Mouse (Mus musculus) heart, embryonic 16.5 days (tissue): ENCODE data around the gene Tnnc2. TPM values are rescaled to one million over a fixed set of nuclear protein-coding genes. Genes with fewer than 3 reads are reported as not detected.
A peak's percentile ranks its signal among the peaks of the same experiment; 100 is the strongest.

Experiments used
- ATAC-seq: fragments of 200-750 bp; cut with Nextera tagmentation; replicated peaks from 2 replicates; pipeline ENCODE4 v1.8.0; 2017; ENCODE audit warnings: moderate number of reproducible peaks; ENCODE audit not compliant: insufficient read depth, low FRiP score; ENCODE audit errors: extremely low read depth
- H3K27ac ChIP-seq: fragments of 300-500 bp; sonication (generic); 2 replicates; pipeline ENCODE4 v1.5.1; 2014; ENCODE audit warnings: mild to moderate bottlenecking, low read length, control low read depth, moderate library complexity
- H3K27me3 ChIP-seq: fragments of 300-500 bp; sonication (generic); 2 replicates; pipeline ENCODE4 v1.6.1; 2014; ENCODE audit warnings: low read length, mixed read lengths; ENCODE audit not compliant: control insufficient read depth, insufficient read depth
- H3K36me3 ChIP-seq: fragments of 300-500 bp; sonication (generic); 2 replicates; pipeline ENCODE4 v1.6.1; 2014; ENCODE audit not compliant: control insufficient read depth, insufficient read depth
- H3K4me1 ChIP-seq: fragments of 300-500 bp; sonication (generic); 2 replicates; pipeline ENCODE4 v1.6.1; 2014; ENCODE audit warnings: low read length, mixed read lengths; ENCODE audit not compliant: control insufficient read depth, insufficient read depth
- H3K4me2 ChIP-seq: fragments of 300-500 bp; sonication (generic); 2 replicates; pipeline ENCODE4 v1.6.1; 2014; ENCODE audit warnings: low read depth, mild to moderate bottlenecking, control low read depth, low read length
- H3K4me3 ChIP-seq: fragments of 300-500 bp; sonication (generic); 2 replicates; pipeline ENCODE4 v1.5.1; 2014; ENCODE audit warnings: mild to moderate bottlenecking, control low read depth, low read length
- H3K9ac ChIP-seq: fragments of 300-500 bp; sonication (generic); 2 replicates; pipeline ENCODE4 v1.6.1; 2014; ENCODE audit warnings: low read length, control low read depth
- H3K9me3 ChIP-seq: fragments of 300-500 bp; sonication (generic); replicated peaks from 2 replicates; pipeline ENCODE4 v1.6.1; 2016; ENCODE audit warnings: low read length; ENCODE audit not compliant: control insufficient read depth
- WGBS: fragments of 180-500 bp; shearing (Covaris S2); extraction: QIAGEN DNeasy Blood & Tissue Kit; methylation state at CpG from one replicate; pipeline ENCODE4 v1.1.7; 2014; 5-methylcytosine and 5-hydroxymethylcytosine counted together
- polyA plus RNA-seq: library from polyadenylated mRNA; unstranded; fragments of >200 nt; fragmentation: Nextera tagmentation; extraction: Ambion mirVana; gene quantifications from 2 replicates; pipeline ENCODE4 v1.2.1, GENCODE M21; 2015

The Tnnc2 gene
- polyA plus RNA-seq, 1 experiment from 2014 or later = 28.8 TPM

- Histone ChIP-seq H3K36me3 (no peaks in the 10 kb centered on the region), H3K9ac (no peak overlapping the region), H3K27ac (no peak overlapping the region), H3K4me3 (no peak overlapping the region), H3K9me3 (no peaks in the 10 kb centered on the region), H3K27me3 (no peaks in the 10 kb centered on the region), H3K4me2 (no peak overlapping the region), H3K4me1 (peaks cover 7% of the 10 kb centered on the region)
- no peak for ATAC-seq
- 65% methylated on average over 5 of the region's 5 CpGs for WGBS
These were observed 37.9 kb upstream of the Tnnc2 start for GRCm38 (mm10) chr2:164817703-164818102.

DNA sequence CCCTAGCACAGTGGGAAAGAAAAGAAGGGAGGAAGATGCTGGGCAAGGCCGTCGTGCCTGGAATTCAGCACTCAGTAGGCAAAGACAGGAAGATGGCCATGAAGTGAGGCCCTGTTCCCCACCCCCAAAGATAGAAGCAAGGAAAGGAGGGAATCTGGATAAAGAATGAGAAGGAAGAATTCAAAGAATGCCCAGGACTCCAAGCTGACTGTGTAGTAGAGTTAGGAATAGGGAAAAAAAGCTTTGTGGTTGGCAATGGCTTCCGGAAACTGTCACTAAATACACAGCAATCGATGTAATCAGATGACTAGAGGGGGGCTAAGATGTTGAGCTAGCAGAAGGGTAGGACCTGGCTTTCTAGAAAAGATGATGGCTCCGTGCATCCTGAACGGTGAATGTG, 37.4 kb upstream of the Tnnc2 start:
- no peak overlapping the region for H3K27ac ChIP-seq
- H3K4me3 ChIP-seq = no peak overlapping the region
- H3K4me1 ChIP-seq = peaks cover 5% of the 10 kb centered on the region
- WGBS = 58% methylated on average over 6 of the region's 6 CpGs
- no peak overlapping the region for H3K9ac ChIP-seq
- no peaks in the 10 kb centered on the region for H3K27me3 ChIP-seq
- H3K36me3 ChIP-seq = no peaks in the 10 kb centered on the region
- H3K9me3 ChIP-seq = no peaks in the 10 kb centered on the region
- no peak for ATAC-seq
- H3K4me2 ChIP-seq = no peak overlapping the region

GRCm38 (mm10) chr2:164815821-164816220, 36.1 kb upstream of the Tnnc2 start:
- Histone ChIP-seq H3K27me3 (no peaks in the 10 kb centered on the region), H3K9me3 (no peaks in the 10 kb centered on the region), H3K4me1 (peaks cover 5% of the 10 kb centered on the region), H3K9ac (no peak overlapping the region), H3K27ac (no peak overlapping the region), H3K4me2 (no peak overlapping the region), H3K36me3 (no peaks in the 10 kb centered on the region), H3K4me3 (no peak overlapping the region)
- ATAC-seq = no peak
- 50% methylated on average over 8 of the region's 8 CpGs for WGBS

- Histone ChIP-seq H3K4me1 (peaks cover 5% of the 10 kb centered on the region), H3K36me3 (no peaks in the 10 kb centered on the region), H3K4me2 (no peak overlapping the region), H3K9ac (no peak overlapping the region), H3K9me3 (no peaks in the 10 kb centered on the region), H3K27me3 (no peaks in the 10 kb centered on the region), H3K4me3 (no peak overlapping the region), H3K27ac (no peak overlapping the region)
- 71% methylated on average over 5 of the region's 5 CpGs for WGBS
- no peak for ATAC-seq
These were observed 35.6 kb upstream of the Tnnc2 start for GRCm38 (mm10) chr2:164815348-164815747.

DNA sequence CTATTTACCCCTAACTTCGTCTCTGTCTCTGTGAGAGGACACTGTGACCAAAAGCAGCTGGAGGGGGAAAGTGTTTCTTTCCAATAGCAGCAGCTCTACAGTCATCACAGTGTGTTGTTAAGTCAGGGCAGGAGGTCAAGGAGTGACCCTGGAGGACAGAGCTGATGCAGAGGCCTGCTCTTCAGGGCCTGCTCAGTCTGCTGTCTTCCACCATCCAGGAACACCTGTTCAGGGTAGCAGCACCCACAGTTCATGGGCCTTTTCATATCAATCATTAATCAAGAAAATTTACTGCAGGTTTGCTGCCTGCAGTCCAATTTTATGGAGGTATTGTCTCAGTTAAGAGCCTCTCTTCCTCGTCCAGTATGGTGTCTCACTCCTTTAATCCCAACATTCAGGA, 33.8 kb upstream of the Tnnc2 start:
- Histone ChIP-seq H3K9ac (no peak overlapping the region), H3K9me3 (no peaks in the 10 kb centered on the region), H3K27me3 (no peaks in the 10 kb centered on the region), H3K4me2 (no peak overlapping the region), H3K4me3 (no peak overlapping the region), H3K36me3 (peaks cover 7% of the 10 kb centered on the region), H3K27ac (no peak overlapping the region), H3K4me1 (peaks cover 5% of the 10 kb centered on the region)
- WGBS = 77% methylated on average over 2 of the region's 2 CpGs
- no peak for ATAC-seq

GRCm38 (mm10) chr2:164806614-164807013, 26.8 kb upstream of the Tnnc2 start:
- Histone ChIP-seq H3K4me2 (no peak overlapping the region), H3K4me1 (peaks cover 13% of the 10 kb centered on the region), H3K9me3 (no peaks in the 10 kb centered on the region), H3K27ac (no peak overlapping the region), H3K27me3 (no peaks in the 10 kb centered on the region), H3K36me3 (peaks cover 8% of the 10 kb centered on the region), H3K4me3 (no peak overlapping the region), H3K9ac (no peak overlapping the region)
- ATAC-seq = no peak
- 66% methylated on average over 7 of the region's 7 CpGs for WGBS

DNA sequence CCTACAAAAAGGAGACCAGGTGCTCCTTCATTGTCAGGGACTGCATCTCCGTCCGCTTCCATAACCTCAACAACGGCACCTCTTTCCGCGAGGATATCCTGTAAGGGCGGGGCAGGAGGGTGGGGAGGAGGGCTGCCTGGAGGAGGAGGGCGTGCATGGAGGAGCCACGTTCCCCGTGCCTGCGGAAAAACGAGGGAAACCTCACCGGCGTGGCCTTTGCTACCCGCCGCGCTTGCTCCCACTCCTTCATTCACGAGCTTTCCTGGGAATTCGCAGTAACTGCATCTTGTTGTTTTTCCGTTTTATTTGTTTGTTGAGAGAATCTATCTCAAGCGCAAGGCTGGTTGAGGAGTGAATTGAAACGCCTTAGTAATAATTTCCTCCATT, 25.6 kb upstream of the Tnnc2 start:
- no peaks in the 10 kb centered on the region for H3K27me3 ChIP-seq
- peak overlapping the region; percentile 76 for H3K4me3 ChIP-seq
- peak; percentile 10; the same call in 1 of the 2 replicates for ATAC-seq
- H3K9ac ChIP-seq = peak overlapping the region; percentile 83
- peak overlapping the region; percentile 79 for H3K27ac ChIP-seq
- peak overlapping the region; percentile 96 for H3K4me2 ChIP-seq
- H3K36me3 ChIP-seq = peaks cover 8% of the 10 kb centered on the region
- WGBS = 2% methylated on average over 21 of the region's 21 CpGs
- no peaks in the 10 kb centered on the region for H3K9me3 ChIP-seq
- H3K4me1 ChIP-seq = peaks cover 13% of the 10 kb centered on the region

DNA sequence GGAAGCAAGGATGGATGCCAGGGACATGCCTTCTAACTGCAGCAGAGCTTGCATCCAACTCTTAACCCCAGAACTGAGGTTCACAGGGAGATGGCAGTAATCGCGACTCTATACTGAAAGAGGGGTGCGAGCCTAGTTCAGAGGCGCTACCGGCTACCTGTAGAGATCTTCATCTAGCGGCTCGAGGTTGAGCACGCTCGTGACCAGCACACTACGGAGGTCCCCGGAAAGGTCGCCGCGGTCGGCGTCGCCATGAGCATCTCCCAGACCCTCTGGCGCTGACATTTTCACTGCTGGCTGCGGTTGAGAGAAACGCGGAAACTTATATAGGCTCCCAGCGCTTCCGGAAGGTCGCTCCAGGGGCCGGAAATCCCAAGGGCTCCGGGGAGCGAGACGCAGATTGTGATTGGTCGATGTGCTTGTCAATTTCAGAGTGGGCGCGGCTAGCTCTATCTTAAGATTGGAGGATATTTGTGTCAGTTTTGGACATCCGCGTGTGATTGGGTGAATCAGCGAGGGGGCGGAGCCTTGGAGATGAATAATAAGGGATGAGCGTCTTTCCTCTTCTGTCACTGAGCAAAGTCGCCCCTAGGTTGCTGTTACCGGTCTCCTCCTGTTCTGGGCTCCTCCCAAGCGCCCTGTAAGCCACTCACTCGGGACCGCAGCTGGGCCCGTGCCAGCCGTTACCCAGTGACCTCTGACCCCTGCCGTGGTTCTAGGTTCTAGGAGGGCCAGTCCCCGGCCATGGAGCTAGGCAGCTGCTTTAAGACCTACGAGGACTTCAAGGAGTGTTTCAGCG, 25.0 kb upstream of the Tnnc2 start, which contains the start of the genes Acot8 and Zswim3:
TSS of gene Acot8 (minus strand) at position 350 of the 799 bp plus-strand sequence.
TSS of gene Zswim3 (plus strand) at position 566 of the 799 bp plus-strand sequence.
- Histone ChIP-seq H3K4me1 (peaks cover 13% of the 10 kb centered on the region), H3K27ac (peak within 1 kb of the TSS; percentile 84), H3K9ac (peak within 1 kb of the TSS; percentile 92), H3K4me2 (peak within 1 kb of the TSS; percentile 96), H3K4me3 (peak within 1 kb of the TSS; percentile 76), H3K36me3 (peaks cover 8% of the 10 kb centered on the region), H3K27me3 (no peaks in the 10 kb centered on the region), H3K9me3 (no peaks in the 10 kb centered on the region)
- peak; percentile 97 for ATAC-seq
- WGBS = under 1% methylated on average over 47 of the region's 47 CpGs

- ATAC-seq = no peak
- H3K4me2 ChIP-seq = peak overlapping the region; percentile 74
- 60% methylated on average over 1 of the region's 1 CpGs for WGBS
These were observed 24.1 kb upstream of the Tnnc2 start for GRCm38 (mm10) chr2:164803921-164804313.

More at GRCm38 (mm10) chr2:164803921-164804313, 24.1 kb upstream of the Tnnc2 start:
- H3K27ac ChIP-seq = no peak overlapping the region; the same call in 1 of the 2 replicates
- H3K9ac ChIP-seq = peak overlapping the region; percentile 92
- H3K36me3 ChIP-seq = peaks cover 9% of the 10 kb centered on the region
- H3K9me3 ChIP-seq = no peaks in the 10 kb centered on the region
- H3K4me3 ChIP-seq = peak overlapping the region; percentile 76
- no peaks in the 10 kb centered on the region for H3K27me3 ChIP-seq
- peaks cover 13% of the 10 kb centered on the region for H3K4me1 ChIP-seq
